Mouse (Mus musculus) hindbrain, embryonic 10.5 days (tissue): ENCODE measurements at regions not wholly inside any gene's neighbourhood (a gene's known extent, or its start where the extent isn't known, plus 50 kb on each side); places are given as distances from the start of the nearest gene placed in this dataset.

ENCODE experiments used
- DNase-seq: peaks from one replicate; pipeline ENCODE4 v3.0.0-alpha.2; 2017; ENCODE audit warnings: low spot score
- H3K27ac ChIP-seq: fragments of 300-500 bp; sonication (generic); 2 replicates; pipeline ENCODE4 v1.5.1; 2016; ENCODE audit warnings: mild to moderate bottlenecking, moderate library complexity
- H3K27me3 ChIP-seq: fragments of 300-500 bp; sonication (generic); 2 replicates; pipeline ENCODE4 v1.6.1; 2016; ENCODE audit warnings: mild to moderate bottlenecking; ENCODE audit not compliant: poor library complexity, insufficient read depth, severe bottlenecking
- H3K36me3 ChIP-seq: fragments of 300-500 bp; sonication (generic); 2 replicates; pipeline ENCODE4 v1.6.1; 2016; ENCODE audit warnings: mild to moderate bottlenecking, moderate library complexity
- H3K4me1 ChIP-seq: fragments of 300-500 bp; sonication (generic); replicated peaks from 2 replicates; pipeline ENCODE4 v1.6.1; 2016; ENCODE audit warnings: mild to moderate bottlenecking
- H3K4me3 ChIP-seq: fragments of 300-500 bp; sonication (generic); 2 replicates; pipeline ENCODE4 v1.5.1; 2016; ENCODE audit warnings: mild to moderate bottlenecking, moderate library complexity
- H3K9me3 ChIP-seq: fragments of 300-500 bp; sonication (generic); 2 replicates; pipeline ENCODE4 v1.6.1; 2016; ENCODE audit warnings: mild to moderate bottlenecking, moderate library complexity
- WGBS: fragments of 180-500 bp; shearing (Covaris S2); methylation state at CpG from one replicate; pipeline ENCODE4 v1.1.7; 2016; 5-methylcytosine and 5-hydroxymethylcytosine counted together

- Histone ChIP-seq H3K4me1 (peaks cover 9% of the 10 kb centered on the region; the same call in 1 of the 2 replicates), H3K36me3 (no peaks in the 10 kb centered on the region), H3K4me3 (no peak overlapping the region), H3K9me3 (no peaks in the 10 kb centered on the region), H3K27me3 (no peaks in the 10 kb centered on the region), H3K27ac (peak overlapping the region; percentile 77)
- no peak for DNase-seq
- 38% methylated on average over 1 of the region's 1 CpGs for WGBS
These were observed 406.0 kb upstream of the 1700003H04Rik start for GRCm38 (mm10) chr3:124986930-124987329.

- Histone ChIP-seq H3K27me3 (no peaks in the 10 kb centered on the region), H3K9me3 (no peaks in the 10 kb centered on the region), H3K27ac (peak overlapping the region; percentile 77), H3K4me1 (peaks cover 9% of the 10 kb centered on the region; the same call in 1 of the 2 replicates), H3K36me3 (no peaks in the 10 kb centered on the region), H3K4me3 (no peak overlapping the region)
- no peak for DNase-seq
- WGBS: 32% methylated on average over 3 of the region's 3 CpGs
These were observed 405.6 kb upstream of the 1700003H04Rik start for GRCm38 (mm10) chr3:124986515-124986914.

- Histone ChIP-seq H3K4me3 (no peak overlapping the region), H3K36me3 (no peaks in the 10 kb centered on the region), H3K27ac (no peak overlapping the region), H3K27me3 (no peaks in the 10 kb centered on the region), H3K9me3 (no peaks in the 10 kb centered on the region), H3K4me1 (peaks cover 9% of the 10 kb centered on the region; the same call in 1 of the 2 replicates)
- WGBS: 87% methylated on average over 5 of the region's 5 CpGs
- DNase-seq: no peak
These were observed 404.5 kb upstream of the 1700003H04Rik start for GRCm38 (mm10) chr3:124985428-124985827.

- H3K27ac ChIP-seq: no peak overlapping the region
- 86% methylated on average over 2 of the region's 2 CpGs for WGBS
- H3K4me1 ChIP-seq: peaks cover 7% of the 10 kb centered on the region; the same call in 1 of the 2 replicates
- no peak for DNase-seq
- H3K4me3 ChIP-seq: no peak overlapping the region
- no peaks in the 10 kb centered on the region for H3K9me3 ChIP-seq
- H3K27me3 ChIP-seq: no peaks in the 10 kb centered on the region
- H3K36me3 ChIP-seq: no peaks in the 10 kb centered on the region
These were observed 354.4 kb upstream of the 1700003H04Rik start for GRCm38 (mm10) chr3:124935147-124935849.

DNA sequence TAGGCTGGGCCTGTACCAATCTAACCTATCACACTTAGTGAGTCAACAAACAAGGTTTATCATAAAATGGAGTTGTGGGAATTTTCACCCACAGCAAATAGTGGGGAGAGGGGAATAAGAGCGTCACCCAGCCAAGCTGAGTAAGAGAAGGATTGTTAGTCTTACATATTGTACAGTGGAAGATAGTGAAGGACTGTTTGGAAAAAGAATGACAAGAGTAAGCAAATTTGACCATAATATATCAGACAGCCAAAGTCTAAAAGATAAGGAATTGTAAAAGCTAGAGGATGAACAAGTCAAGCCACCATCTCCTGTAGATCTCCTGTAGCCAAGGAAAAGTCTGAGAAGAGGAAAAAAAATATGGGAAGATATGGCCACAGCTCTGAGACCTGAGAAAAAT is 351.8 kb upstream of the 1700003H04Rik start:
- no peak overlapping the region for H3K4me3 ChIP-seq
- no peak overlapping the region for H3K27ac ChIP-seq
- peaks cover 7% of the 10 kb centered on the region; the same call in 1 of the 2 replicates for H3K4me1 ChIP-seq
- H3K36me3 ChIP-seq: no peaks in the 10 kb centered on the region
- WGBS: 92% methylated on average over 1 of the region's 1 CpGs
- H3K27me3 ChIP-seq: no peaks in the 10 kb centered on the region
- DNase-seq: no peak
- no peaks in the 10 kb centered on the region for H3K9me3 ChIP-seq

DNA sequence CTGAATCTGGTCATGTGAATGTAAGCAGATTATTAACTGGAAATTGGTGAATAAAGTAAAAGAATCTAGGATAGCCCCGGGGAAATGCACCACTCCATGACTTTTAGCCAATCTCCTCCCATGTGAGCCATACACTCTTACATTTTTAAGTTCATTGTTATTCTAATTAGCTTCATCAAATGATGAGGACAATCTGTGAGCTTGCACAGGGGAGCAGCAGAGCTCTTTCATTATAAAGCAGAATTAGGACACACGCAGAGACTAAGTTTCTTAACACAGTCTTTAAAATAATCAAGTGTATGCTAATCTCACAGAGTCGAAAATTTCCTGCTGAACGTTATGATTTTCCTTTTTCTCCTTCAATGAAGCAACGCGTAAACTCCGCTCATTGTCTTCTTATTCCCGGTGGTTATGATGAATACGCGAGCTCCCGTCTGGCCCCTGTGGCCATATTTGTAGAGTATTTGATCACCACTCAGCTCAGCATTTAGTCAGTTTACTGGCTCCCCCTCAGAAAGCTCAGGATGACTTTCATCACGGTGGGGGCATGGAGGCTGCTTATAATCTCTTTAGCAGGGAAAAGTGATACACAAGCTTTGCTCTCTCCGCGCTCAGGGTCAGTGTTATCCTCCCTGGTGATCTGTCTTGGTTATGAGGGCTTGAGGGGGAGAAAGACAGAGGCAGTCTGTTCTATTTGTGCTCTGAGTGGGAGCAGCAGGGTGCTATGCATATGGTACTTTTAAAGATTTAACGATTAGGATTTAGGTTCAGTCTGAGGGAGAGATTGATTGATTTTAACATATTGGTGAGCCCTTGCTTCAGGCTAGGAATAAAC is 350.1 kb upstream of the 1700003H04Rik start:
- Histone ChIP-seq H3K27ac (peak overlapping the region; percentile 50; the same call in 1 of the 2 replicates), H3K27me3 (no peaks in the 10 kb centered on the region), H3K9me3 (no peaks in the 10 kb centered on the region), H3K4me1 (peaks cover 7% of the 10 kb centered on the region; the same call in 1 of the 2 replicates), H3K4me3 (no peak overlapping the region), H3K36me3 (no peaks in the 10 kb centered on the region)
- WGBS: 62% methylated on average over 15 of the region's 15 CpGs
- peak; percentile 29 for DNase-seq

- Histone ChIP-seq H3K4me3 (no peak overlapping the region), H3K4me1 (no peaks in the 10 kb centered on the region), H3K9me3 (no peaks in the 10 kb centered on the region), H3K36me3 (no peaks in the 10 kb centered on the region), H3K27ac (no peak overlapping the region), H3K27me3 (no peaks in the 10 kb centered on the region)
- DNase-seq: no peak
- 87% methylated on average over 4 of the region's 4 CpGs for WGBS
These were observed 328.0 kb upstream of the 1700003H04Rik start for GRCm38 (mm10) chr3:124908925-124909324.
